Mouse (Mus musculus): ENCODE data around the gene Med19.
"Not testable (repeated sequence)": the region's sequence is repeated elsewhere in the genome, so short reads cannot be mapped to it uniquely, and the experiment has no call there.

Med19 gene

DNA sequence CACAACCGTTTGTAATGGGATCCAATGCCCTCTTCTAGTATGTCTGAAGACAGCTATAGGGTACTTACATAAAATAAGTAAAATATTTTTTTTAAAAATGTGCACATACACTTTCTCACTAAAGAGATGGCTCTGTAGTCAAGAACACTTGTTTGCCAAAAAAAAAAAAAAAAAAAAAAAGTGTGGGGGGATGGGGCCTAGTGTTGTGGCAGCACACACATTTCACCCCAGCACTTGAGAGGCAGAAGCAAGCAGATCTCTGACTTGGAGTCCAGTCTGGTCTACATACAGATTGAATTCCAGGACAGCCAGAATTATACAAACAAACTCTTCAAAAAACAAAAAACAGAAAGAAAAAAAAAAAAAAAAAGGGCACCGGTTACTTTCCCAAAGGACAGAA is 42.5 kb downstream of the Med19 start:
- DNase-seq (ENCODE audit: low spot score) = no peak

DNA sequence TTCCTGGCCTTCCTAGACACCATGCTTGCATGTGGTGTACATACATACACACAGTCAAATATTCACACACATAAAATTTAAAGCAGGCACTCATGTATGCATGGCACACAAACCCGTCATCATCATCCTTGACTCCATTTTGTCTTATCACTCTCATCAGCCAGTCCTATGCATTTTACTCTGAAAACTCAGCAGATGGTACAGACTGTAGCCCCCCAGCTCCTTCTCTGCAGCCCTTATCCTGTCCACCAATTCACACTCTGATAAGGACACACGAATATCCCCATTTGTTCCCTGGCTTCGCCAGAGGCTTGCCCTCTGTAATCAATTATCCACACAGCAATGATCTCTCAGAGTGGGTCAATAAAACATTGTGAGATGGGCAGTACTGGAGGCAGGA is 43.0 kb downstream of the Med19 start:
- no peak for DNase-seq (ENCODE audit: low spot score)

DNA sequence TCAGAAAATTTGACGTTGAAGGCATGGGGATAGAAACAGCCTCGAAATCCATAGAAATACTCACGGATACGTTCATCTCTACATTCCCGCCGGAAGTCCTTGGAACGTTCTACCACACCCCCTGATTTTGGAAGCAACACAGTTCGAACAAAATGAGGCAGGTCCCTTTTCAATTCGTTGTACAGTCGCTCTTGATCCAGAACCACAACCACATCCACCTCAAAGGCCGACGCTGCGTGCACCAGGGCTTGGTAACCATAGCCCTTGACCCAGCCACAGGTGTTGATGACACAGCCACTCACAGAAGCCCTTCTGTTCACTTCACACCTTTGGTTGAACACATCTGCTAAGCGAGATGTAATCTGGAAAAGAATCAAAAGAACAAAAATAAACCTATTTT is 45.7 kb downstream of the Med19 start:
- DNase-seq (ENCODE audit: low spot score) = no peak

DNA sequence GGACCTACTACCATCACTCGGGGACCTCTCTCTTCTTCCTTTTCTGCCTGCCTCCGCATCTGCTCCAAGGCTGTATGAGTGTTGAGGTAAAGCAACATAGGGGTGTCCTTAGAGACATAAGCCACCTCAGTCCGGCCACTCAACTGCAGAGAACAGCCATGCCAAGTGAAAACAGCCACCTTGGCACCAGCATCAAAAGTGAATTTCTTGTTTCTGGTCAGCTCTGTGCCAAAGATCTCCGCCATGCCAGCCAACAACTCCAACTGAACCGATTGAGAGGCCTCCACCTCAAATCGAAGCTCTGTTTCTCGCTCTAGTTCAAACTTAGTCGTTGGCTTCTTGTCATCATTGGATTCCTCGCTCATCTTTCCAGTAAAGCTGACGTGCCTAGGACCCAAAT is 47.6 kb downstream of the Med19 start:
- no peak for DNase-seq (ENCODE audit: low spot score)

DNA sequence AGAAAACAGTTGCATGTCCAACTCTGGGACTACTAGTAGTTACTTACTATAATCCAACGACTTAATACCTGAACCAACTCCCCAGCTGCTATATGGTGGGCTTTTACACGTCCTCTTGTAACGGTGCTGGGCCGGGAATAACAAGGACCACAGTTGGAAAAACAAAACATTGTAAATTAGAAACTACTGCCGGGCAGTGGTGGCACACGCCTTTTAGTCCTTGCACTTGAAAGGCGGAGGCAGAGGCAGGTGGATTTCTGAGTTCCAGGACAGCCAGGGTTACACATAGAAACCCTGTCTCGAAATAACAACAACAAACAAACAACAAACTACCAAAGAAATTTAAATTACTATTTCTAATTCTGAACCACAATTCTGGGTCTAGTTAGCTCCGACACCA is 48.5 kb downstream of the Med19 start:
- no peak for DNase-seq (ENCODE audit: low spot score)

DNA sequence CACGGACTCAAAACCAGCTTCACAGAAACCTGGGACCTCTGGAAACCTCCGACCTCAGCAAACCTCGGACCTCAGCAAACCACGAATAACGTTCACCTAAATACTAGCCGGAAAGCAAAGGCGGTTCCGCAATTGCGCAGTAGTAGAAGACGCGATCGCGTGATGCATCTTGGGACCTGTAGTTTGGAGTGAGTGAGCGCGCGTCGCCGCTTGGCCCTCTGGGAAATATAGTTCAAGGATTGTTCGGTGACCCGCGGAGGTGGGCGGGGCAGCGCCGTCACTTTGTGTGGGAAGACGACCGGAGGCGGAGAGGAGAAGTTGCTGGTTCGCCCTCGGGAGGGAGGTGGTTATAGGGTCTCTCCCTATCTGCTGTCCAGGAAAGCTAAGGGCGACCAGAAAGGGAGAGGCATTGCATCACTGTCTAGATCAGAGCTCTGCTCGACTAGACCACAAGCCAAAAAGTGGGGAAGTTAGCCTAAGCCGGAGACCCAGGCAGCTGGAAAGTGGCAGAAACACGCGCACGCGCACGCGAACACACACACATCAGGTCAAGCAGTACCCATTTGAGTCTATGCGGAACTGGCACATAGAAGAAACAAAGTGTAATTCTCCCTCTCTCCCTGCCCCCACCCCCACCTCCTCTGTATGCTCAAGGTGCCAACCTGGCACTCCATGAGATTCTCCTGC is 49.1 kb downstream of the Med19 start, which contains the start of gene Clp1:
Clp1 (minus strand) TSS at position 179 of the 687 bp plus-strand sequence.
- DNase-seq (ENCODE audit: low spot score) = peak; percentile 99

DNA sequence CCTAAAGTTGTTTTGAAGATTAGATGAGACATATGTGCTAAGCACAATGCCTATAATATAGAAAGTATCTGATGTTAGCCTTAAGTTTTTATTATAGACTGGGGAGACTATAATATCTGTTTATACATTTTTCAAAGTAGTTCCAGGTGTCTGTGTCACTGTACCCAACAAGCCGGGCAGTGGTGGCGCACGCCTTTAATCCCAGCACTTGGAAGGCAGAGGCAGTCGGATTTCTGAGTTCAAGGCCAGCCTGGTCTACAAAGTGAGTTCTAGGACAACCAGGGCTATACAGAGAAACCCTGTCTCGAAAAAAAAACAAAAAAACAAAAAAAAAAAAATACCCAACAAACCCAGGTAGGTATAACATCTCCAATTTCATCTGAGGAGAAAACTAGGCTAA is 50.0 kb downstream of the Med19 start:
- not testable (repeated sequence) for DNase-seq (ENCODE audit: low spot score)

DNA sequence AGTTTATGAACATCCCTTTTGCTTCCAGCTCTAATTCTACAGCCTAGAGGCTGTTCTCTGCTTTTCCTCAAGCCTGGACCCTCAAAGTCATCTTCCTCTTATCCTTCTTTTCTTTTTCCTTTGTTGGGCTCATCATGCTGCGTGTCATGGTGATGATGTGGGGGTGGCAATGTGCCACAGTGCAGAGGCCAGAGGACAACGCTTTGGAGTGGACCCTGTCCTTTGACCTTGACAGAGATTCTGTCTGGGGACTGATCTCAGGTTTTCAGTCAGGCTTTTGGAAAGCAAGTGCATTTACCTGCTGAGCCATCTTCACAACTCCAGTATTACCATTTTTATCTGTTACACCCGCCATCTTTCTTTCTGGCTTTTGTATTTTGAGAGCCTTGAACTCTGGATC is 53.0 kb downstream of the Med19 start:
- DNase-seq (ENCODE audit: low spot score) = no peak

DNA sequence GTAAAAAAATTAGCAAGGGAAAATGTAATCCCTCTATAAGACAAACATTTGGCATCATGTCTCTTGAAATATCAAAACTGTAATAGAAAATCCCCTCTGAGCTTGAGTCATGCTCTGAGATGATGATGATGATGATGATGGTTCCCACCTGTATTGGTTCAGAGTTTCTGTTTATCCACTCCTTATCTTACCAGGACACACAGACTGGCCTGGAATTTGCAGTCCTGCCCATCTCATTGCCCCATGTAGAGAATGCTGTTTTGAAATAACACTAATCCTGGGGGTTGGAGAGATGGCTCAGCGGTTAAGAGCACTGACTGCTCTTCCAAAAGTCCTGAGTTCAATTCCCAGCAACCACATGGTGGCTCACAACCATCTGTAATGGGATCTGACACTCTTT is 54.2 kb downstream of the Med19 start:
- DNase-seq (ENCODE audit: low spot score) = no peak

DNA sequence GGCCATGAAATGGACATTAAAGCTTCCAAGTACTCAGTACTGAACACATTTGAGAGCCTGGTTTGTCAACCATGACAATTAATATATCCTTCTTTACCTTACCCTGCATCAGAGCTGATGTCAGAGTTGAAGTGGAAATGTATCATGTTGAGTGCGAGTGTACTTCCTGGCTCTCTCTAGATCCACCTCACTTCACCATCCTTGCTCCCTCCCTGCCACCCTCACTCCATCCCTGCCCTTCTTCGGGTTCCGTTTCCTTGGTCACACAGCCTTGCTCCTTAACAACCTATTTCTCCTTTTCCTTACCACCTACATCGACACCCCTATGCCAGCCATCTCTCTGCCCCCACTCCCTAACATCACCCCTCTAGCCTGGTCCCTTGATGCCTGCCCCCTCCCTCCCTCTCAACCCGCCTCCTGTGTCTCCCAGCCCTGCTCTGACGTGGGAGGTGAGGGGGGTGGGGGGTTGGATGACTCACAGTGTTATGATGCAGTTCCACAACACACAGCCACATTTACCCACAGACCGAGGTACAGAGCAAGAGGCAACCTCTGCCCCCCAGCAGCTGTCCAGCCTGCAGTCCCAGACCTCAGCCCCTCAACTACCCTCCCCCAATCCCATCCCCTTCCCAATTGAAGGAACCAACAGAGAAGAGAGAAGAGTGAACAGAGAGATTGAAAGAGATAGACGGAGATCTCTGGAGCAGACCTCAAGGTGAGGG is 55.5 kb downstream of the Med19 start, which contains the start of gene Ypel4:
Ypel4 (plus strand) TSS at position 480 of the 722 bp plus-strand sequence.
- DNase-seq (ENCODE audit: low spot score) = peak; percentile 60

DNA sequence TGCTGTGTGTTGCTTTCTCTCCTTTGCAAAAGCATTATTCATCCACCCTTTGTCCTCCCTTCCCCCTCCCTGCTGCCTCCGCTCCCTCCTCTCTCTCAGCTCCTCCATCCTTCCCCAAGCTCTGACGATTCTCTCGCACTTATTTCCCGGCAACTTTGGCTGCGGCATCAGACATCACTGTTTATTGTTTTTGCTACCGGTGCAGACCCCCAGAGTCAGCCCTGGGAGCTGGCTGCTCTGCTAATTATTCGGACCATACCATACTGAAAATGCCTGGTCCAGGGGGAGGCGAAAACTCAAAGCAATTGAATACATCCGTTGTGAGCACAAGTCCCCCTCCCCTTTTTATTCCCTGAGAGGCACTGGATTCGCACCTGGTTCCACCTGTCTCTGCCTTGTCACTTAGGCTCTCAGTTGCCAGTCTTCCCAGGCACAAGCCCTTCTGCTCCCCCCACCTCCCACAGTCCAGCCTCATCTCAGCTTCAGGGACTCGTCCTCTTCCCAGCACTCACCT is 56.2 kb downstream of the Med19 start:
- peak; percentile 73 for DNase-seq (ENCODE audit: low spot score)

DNA sequence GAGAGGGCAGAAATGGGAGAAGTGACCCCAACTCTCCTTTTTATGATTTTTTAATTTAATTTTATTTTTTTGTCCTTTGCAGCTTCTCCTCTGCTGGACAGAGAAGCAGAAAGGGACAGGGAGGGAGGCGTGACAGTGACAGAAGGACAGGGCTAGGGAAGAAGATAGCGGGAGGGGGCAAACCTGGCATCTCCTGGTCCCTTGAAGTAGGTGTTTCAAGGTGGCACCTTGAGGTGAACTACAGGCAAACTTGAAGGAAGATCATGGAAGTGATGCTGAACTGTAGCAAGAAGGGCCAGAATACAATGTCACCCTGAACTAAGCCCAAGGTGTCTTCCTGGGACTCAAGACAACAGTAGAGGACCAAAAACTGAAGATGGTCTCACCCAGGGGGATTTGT is 56.7 kb downstream of the Med19 start:
- DNase-seq (ENCODE audit: low spot score) = peak; percentile 23

DNA sequence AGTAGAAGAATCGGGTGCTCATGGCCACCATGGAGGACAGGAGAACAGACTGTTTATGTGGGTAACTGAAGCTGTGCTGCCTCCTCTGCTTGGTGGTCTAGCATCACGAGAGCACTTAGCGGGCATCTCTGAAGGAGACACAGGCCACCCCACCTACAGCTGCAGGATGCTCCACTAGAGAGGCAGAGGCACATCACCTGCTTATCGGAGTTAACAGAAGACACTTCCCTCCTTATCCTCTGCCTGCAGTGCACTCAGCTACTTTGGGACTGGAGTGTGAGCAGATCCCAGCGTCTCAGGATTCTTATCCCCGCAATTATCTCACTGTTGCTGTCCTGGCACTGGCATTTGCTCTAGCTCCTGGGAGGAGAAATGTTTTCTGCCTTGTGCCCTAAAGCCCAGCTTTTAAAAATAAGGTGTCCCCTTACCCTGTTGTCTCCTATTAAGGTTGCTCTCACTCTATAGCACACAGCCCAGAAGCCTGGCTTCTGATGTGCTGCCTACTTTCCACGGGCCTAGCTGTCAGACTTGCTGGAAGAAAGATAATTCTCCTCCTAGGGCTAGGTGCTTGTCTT is 57.2 kb downstream of the Med19 start:
- DNase-seq (ENCODE audit: low spot score) = peak; percentile 34

DNA sequence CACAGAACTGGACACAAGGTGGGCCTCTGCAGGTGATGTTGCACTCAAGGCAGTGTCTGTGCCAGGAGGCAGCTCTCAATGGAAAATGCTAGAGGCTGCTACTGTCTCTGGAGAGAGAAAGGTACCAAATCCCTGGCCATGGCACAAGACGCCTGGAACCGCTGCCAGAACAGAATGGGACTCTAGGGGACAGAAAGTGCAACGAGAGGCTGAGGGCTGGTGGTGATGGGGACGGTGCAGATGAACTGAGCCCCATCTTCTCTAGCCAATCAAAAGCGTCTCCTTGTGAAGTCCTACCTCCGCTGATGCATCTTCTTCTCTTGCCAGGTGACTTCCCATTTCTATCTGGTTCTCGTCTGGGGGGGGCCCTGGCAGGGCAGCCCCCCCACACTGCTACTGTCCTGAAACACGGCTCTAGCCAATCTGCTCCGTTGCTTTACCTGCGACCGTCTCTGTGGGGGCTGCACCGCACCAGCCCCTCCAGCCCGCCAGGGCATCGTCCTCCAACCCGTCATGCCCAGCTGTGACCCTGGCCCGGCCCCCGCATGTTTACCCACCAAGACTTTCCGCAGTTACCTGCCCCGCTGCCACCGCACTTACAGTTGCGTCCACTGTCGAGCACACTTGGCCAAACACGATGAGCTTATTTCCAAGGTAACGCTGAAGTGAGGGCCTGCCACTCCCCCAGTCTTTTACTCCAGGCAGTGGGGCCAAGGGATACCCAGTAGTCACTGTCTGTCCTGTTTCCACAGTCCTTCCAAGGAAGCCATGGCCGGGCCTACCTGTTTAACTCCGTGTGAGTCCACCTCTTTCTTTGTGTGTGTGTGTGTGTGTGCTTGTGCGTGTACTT is 58.3 kb downstream of the Med19 start:
- DNase-seq (ENCODE audit: low spot score) = peak; percentile 45

DNA sequence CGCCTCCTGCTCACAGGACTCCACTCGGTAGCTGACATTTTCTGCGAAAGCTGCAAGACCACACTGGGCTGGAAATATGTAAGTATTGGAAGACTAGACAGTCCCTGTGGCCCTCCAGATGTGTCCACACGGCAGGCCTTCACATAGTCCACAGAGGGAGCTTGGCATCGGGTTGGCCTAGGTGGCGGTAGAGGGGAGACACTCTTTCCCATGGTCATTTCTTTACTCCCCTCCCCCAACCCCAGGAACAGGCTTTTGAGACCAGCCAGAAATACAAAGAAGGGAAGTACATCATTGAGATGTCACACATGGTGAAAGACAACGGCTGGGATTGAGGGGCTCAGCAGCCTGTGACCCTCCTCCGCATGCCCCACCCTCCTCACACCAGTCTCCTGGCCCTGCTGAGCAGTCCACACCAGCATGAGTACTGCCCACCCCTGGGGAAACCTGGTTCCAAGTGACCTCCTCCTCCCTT is 59.3 kb downstream of the Med19 start:
- DNase-seq (ENCODE audit: low spot score) = peak; percentile 84

Measured in embryo, embryonic 10.5 days (tissue).